Mouse (Mus musculus): ENCODE results near the gene Tenm2.

The Tenm2 gene

GRCm38 (mm10) chr11:36277192-36277902 is 958.4 kb downstream of the Tenm2 start:
- DNase-seq (ENCODE audit: low spot score), result no peak

- DNase-seq (ENCODE audit: low spot score), result no peak
Measured at GRCm38 (mm10) chr11:36276015-36276414, 959.7 kb downstream of the Tenm2 start.

- no peak for DNase-seq (ENCODE audit: low spot score)
Measured at GRCm38 (mm10) chr11:36272149-36272548, 963.6 kb downstream of the Tenm2 start.

GRCm38 (mm10) chr11:36269945-36270344 is 965.8 kb downstream of the Tenm2 start:
- no peak for DNase-seq (ENCODE audit: low spot score)

GRCm38 (mm10) chr11:36264776-36265466 is 970.8 kb downstream of the Tenm2 start:
- DNase-seq (ENCODE audit: low spot score), result no peak

GRCm38 (mm10) chr11:36263840-36264239 is 971.9 kb downstream of the Tenm2 start:
- no peak for DNase-seq (ENCODE audit: low spot score)

- no peak for DNase-seq (ENCODE audit: low spot score)
Measured at GRCm38 (mm10) chr11:36257187-36257586, 978.6 kb downstream of the Tenm2 start.

- DNase-seq (ENCODE audit: low spot score), result no peak
Measured at GRCm38 (mm10) chr11:36256747-36257146, 979.0 kb downstream of the Tenm2 start.

GRCm38 (mm10) chr11:36254019-36254418 is 981.7 kb downstream of the Tenm2 start:
- DNase-seq (ENCODE audit: low spot score), result no peak

GRCm38 (mm10) chr11:36250111-36250510 is 985.7 kb downstream of the Tenm2 start:
- no peak for DNase-seq (ENCODE audit: low spot score)

- no peak for DNase-seq (ENCODE audit: low spot score)
Measured at GRCm38 (mm10) chr11:36246152-36246551, 989.6 kb downstream of the Tenm2 start.

GRCm38 (mm10) chr11:36244491-36244882 is 991.3 kb downstream of the Tenm2 start:
- no peak for DNase-seq (ENCODE audit: low spot score)

- DNase-seq (ENCODE audit: low spot score), result no peak
Measured at GRCm38 (mm10) chr11:36243747-36244490, 991.8 kb downstream of the Tenm2 start.

- DNase-seq (ENCODE audit: low spot score), result no peak
Measured at GRCm38 (mm10) chr11:36238890-36239289, 996.9 kb downstream of the Tenm2 start.

GRCm38 (mm10) chr11:36228654-36229053 is 1007.1 kb downstream of the Tenm2 start:
- DNase-seq (ENCODE audit: low spot score), result no peak

GRCm38 (mm10) chr11:36228196-36228595 is 1007.6 kb downstream of the Tenm2 start:
- DNase-seq (ENCODE audit: low spot score), result no peak

GRCm38 (mm10) chr11:36226061-36226460 is 1009.7 kb downstream of the Tenm2 start:
- no peak for DNase-seq (ENCODE audit: low spot score)

- no peak for DNase-seq (ENCODE audit: low spot score)
Measured at GRCm38 (mm10) chr11:36223716-36224439, 1011.9 kb downstream of the Tenm2 start.

GRCm38 (mm10) chr11:36222071-36222470 is 1013.7 kb downstream of the Tenm2 start:
- no peak for DNase-seq (ENCODE audit: low spot score)

- DNase-seq (ENCODE audit: low spot score), result peak; percentile 71
Measured at GRCm38 (mm10) chr11:36221271-36221975, 1014.3 kb downstream of the Tenm2 start.

GRCm38 (mm10) chr11:36220651-36221050 is 1015.1 kb downstream of the Tenm2 start:
- peak; percentile 12 for DNase-seq (ENCODE audit: low spot score)

- DNase-seq (ENCODE audit: low spot score), result no peak
Measured at GRCm38 (mm10) chr11:36219586-36219985, 1016.2 kb downstream of the Tenm2 start.
